Mouse (Mus musculus) embryonic stem cell, embryonic (primary cell): Measurements from ENCODE around the gene E2f6.

Source experiments
- CTCF ChIA-PET, 4 experiments: fragments of 300-600 bp in 2 of 4; fragments of 350-600 bp in 2 of 4; sonication (Branson Sonifier 250); formaldehyde crosslinking; loops; one replicate each; lab custom pipeline; 2022; ENCODE audit warnings: inconsistent platforms in 2 of 4; lab: Charles Lee
- POLR2A ChIA-PET, 4 experiments: fragments of 300-600 bp in 2 of 4; fragments of 350-600 bp in 2 of 4; sonication (Branson Sonifier 250); formaldehyde crosslinking; loops; one replicate each; lab custom pipeline; 2022; ENCODE audit warnings: antibody characterized with exemption in 4 of 4, inconsistent platforms in 1 of 4; lab: Charles Lee

The E2f6 gene

GRCm38 (mm10) chr12:16858081-16858480 is 47.3 kb downstream of the E2f6 start:
- CTCF ChIA-PET = no interaction called here
- POLR2A ChIA-PET = interaction anchor here in 3 of 4 experiments (1.0 to 3.0 kb wide), 4 partner anchors 8 to 15 kb away, joined by 3 to 16 read pairs (median 4); no protein-coding TSS in a partner anchor

- POLR2A ChIA-PET = interaction anchor here in 3 of 4 experiments (0.6 to 3.0 kb wide), 10 partner anchors 9 to 36 kb away, joined by 3 to 16 read pairs (median 4); partner anchors contain the start of gene Rock2 (in 2 of the 3)
- CTCF ChIA-PET = interaction anchor here in 1 of 4 experiments (0.5 kb wide), 1 partner anchor 671 kb away, joined by 3 read pairs; no protein-coding TSS in a partner anchor
Measured at GRCm38 (mm10) chr12:16859781-16860180, 49.0 kb downstream of the E2f6 start.

DNA sequence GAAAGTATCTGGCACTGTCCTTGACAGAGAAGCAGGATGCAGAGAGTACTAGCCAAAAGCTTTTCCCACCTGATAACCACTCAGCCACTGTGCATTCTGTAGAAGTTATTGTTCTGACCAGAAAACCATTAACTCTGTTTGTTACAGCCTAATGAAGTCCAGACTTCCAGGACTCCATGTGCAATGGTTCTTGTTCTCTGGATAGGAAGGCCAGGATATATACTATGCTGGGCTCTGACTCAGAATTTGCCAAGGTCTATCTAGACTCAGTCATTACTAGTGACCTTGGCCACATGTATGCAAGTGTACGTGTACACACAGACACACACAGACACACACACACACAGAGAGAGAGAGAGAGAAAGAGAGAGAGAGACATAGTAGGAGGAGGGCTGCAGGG is 49.8 kb downstream of the E2f6 start:
- ChIA-PET POLR2A (interaction anchor here in 3 of 4 experiments (0.6 to 3.0 kb wide), 8 partner anchors 10 to 60 kb away, joined by 3 to 16 read pairs (median 4); partner anchors contain the start of gene Rock2 (in 1 of the 3)), CTCF (interaction anchor here in 1 of 4 experiments (0.6 kb wide), 1 partner anchor 194 kb away, joined by 4 read pairs; no protein-coding TSS in a partner anchor)

DNA sequence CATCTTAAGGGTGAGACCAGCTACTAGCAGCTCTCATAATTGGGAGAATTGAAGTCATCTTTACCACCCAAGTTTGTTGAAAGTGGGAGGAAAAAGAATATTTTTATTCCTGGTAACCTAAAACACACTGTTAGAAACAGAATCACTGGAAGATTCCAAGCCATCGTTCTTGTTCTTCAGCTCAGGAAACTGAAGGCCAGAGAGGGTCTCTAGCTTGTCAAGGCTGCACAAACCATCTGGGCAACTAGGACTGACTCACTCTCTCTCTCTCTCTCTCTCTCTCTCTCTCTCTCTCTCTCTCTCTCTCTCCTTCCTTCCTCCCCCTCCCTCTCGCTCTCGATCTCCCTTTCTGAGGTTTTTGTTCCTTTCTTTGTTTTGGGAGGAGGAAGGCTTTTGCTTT is 50.2 kb downstream of the E2f6 start:
- CTCF ChIA-PET = interaction anchor here in 1 of 4 experiments (0.6 kb wide), 1 partner anchor 194 kb away, joined by 4 read pairs; no protein-coding TSS in a partner anchor
- POLR2A ChIA-PET = interaction anchor here in 3 of 4 experiments (0.7 to 3.0 kb wide), 9 partner anchors 10 to 59 kb away, joined by 3 to 16 read pairs (median 4); partner anchors contain the start of gene Rock2 (in 1 of the 3)

DNA sequence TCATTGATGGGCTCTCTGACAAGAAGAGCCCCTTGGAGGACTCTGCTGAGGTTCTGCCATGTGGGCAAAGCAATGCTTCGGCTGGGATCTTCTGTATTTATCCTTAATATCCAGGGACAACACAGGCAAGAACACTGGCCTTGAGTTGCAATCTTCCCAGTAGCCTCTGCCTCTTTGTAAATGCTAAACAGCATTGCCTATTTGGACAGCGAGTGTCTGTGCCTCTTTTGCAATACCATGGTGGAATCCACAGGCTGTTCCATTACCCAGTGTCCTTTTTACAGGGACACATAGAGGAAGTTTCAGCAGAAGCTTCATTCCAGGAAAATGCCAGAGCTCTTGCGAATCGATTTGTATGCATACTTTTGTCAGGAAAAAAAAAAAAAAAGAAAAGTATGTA is 53.7 kb downstream of the E2f6 start:
- POLR2A ChIA-PET = interaction anchor here in 1 of 4 experiments (1.5 kb wide), 1 partner anchor 14 kb away, joined by 4 read pairs; no protein-coding TSS in a partner anchor
- CTCF ChIA-PET = no interaction called here

GRCm38 (mm10) chr12:16865871-16866270 is 55.1 kb downstream of the E2f6 start:
- POLR2A ChIA-PET = interaction anchor here in 1 of 4 experiments (1.2 kb wide), 1 partner anchor 32 kb away, joined by 3 read pairs; no protein-coding TSS in a partner anchor
- CTCF ChIA-PET = interaction anchor here in 3 of 4 experiments (0.5 to 0.7 kb wide), 3 partner anchors 177 to 351 kb away, joined by 3 to 6 read pairs (median 4); no protein-coding TSS in a partner anchor

GRCm38 (mm10) chr12:16866460-16866859 is 55.7 kb downstream of the E2f6 start:
- CTCF ChIA-PET = interaction anchor here in 2 of 4 experiments (0.6 to 0.7 kb wide), 2 partner anchors 334 to 350 kb away, joined by 3 to 4 read pairs; no protein-coding TSS in a partner anchor
- POLR2A ChIA-PET = interaction anchor here in 2 of 4 experiments (1.2 to 1.8 kb wide), 4 partner anchors 16 to 31 kb away, joined by 3 to 4 read pairs (median 3); no protein-coding TSS in a partner anchor

DNA sequence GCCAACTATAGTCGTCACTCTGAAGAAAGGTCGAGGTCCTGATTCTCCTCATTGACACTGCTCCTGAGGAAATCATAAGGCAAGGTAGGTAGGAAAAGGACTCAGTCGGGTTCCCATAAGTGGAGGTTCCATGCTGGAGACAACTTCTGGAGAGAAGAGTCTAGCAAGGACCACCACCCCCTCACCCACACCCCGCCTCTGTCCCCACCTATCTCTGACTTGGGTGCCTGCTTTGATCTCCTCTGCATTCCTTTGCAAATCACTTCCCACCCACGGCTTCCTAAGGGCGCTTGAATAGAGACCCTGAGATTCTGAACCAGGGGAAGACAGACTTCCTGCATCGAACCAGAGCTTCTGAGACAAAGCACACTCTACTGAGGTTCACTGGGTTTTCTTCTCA is 56.5 kb downstream of the E2f6 start:
- POLR2A ChIA-PET = interaction anchor here in 2 of 4 experiments (0.7 to 1.8 kb wide), 6 partner anchors 9 to 144 kb away, joined by 3 to 5 read pairs (median 3); no protein-coding TSS in a partner anchor
- CTCF ChIA-PET = interaction anchor here in 2 of 4 experiments (0.7 to 1.1 kb wide), 3 partner anchors 26 to 113 kb away, joined by 3 to 4 read pairs (median 3); no protein-coding TSS in a partner anchor

GRCm38 (mm10) chr12:16868618-16869017 is 57.9 kb downstream of the E2f6 start:
- ChIA-PET POLR2A (interaction anchor here in 3 of 4 experiments (0.7 to 5.8 kb wide), 10 partner anchors 9 to 131 kb away, joined by 3 to 67 read pairs (median 3); partner anchors contain the start of genes Rock2 (in 2 of the 3) and Pqlc3 (in 1 of the 3)), CTCF (interaction anchor here in 2 of 4 experiments (0.6 to 0.7 kb wide), 2 partner anchors 43 to 150 kb away, joined by 3 to 4 read pairs; no protein-coding TSS in a partner anchor)

DNA sequence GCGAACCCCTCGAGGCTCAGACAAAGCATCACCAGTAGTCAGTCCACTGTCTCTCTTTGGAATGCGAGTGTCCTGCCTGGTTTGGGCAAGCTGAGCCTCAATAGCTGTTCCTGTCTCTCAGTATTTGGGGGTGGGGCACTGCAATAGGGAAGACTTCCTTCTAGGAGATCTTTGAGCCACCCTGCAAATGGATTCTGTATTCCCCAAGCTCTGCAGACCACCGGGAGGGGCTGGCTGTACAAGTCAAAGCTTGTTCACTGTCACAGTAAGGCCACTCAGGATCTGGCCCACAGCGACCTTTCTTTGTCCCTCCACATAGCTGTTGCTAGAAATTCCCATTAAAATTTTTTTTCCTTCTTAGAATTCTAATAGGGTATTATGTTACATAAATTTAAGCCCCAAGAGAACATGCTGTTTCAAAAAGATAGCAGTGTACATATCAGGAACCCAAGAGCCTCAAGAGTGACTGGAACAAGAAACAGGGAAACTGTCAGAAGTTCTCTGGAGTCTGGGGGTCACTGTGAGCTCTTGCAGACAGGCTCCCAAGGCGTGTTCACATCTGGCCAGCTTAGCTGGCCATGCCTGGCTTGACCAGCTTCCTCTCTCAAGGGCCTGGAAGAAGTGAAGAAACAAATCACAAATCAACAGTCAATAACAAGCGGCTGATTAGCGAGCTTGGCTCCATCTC is 58.5 kb downstream of the E2f6 start:
- CTCF ChIA-PET = interaction anchor here in 3 of 4 experiments (0.6 to 1.0 kb wide), 3 partner anchors 25 to 149 kb away, joined by 3 to 4 read pairs (median 4); no protein-coding TSS in a partner anchor
- POLR2A ChIA-PET = interaction anchor here in 2 of 4 experiments (0.9 to 5.8 kb wide), 8 partner anchors 11 to 131 kb away, joined by 3 to 67 read pairs (median 3); partner anchors contain the start of genes Pqlc3 (in 1 of the 2) and Rock2 (in 1 of the 2)

- ChIA-PET POLR2A (interaction anchor here in 3 of 4 experiments (0.6 to 5.8 kb wide), 17 partner anchors 10 to 675 kb away, joined by 3 to 67 read pairs (median 4); partner anchors contain the start of genes Rock2 (in 3 of the 3) and Pqlc3 (in 1 of the 3)), CTCF (interaction anchor here in 1 of 4 experiments (1.0 kb wide), 1 partner anchor 24 kb away, joined by 4 read pairs; no protein-coding TSS in a partner anchor)
Measured at GRCm38 (mm10) chr12:16869870-16870404, 59.2 kb downstream of the E2f6 start.

DNA sequence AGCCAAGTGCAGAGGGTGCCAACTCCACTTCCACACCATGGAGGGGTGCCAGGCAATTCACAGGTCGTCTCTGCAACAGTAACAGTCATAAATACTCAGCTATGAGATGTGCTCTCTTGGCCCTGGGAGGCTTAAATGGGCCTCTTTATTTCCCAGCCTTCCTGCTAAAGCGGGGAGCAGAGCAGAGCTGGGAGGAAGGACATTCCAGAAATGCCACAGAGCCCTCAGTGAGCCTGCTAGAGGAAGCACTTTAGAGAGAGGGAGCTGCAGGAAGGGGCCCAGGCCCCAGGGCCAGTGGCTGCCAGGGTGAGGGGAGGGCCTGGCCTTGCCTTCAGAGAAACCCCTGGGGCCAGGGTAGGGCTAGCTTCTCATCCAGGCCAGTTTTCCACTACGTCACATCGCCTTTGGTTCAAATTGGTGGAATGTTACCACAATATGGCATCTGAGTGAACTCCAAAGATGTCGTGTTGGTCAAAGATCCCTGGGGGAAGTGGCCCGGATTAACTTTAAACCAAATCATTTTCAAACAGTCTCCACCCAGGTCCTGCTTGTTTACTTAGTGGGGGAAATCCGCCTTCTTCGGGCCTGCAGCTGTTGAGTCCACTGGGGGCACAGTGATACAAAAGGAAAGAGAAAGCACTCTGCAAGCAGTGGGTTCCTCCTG is 59.8 kb downstream of the E2f6 start:
- POLR2A ChIA-PET = interaction anchor here in 3 of 4 experiments (0.6 to 5.8 kb wide), 18 partner anchors 8 to 675 kb away, joined by 3 to 67 read pairs (median 4); partner anchors contain the start of gene Rock2 (in 3 of the 3)
- CTCF ChIA-PET = interaction anchor here in 3 of 4 experiments (0.7 to 1.0 kb wide), 3 partner anchors 24 to 151 kb away, joined by 3 to 4 read pairs (median 4); partner anchors contain the start of gene 2410004P03Rik (in 1 of the 3)

DNA sequence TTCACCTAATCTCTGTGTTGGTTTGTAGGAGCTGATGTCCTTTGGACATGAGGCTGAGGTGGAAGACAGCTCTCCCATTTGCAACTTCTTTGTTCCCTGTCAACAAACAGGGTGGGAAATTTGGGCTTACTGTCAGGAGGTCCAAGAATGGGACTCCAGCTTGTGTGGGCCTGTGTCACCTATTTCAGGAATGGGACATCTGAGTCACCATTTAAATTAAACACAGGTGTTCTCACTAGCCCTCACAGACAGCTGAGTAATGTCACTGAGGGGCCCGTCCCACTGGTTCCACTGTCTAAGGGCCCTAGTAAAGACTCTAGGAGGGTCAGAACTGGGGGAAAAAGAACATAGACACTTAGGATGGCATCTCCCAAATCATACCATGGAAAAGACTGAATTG is 61.2 kb downstream of the E2f6 start:
- ChIA-PET CTCF (interaction anchor here in 1 of 4 experiments (0.7 kb wide), 1 partner anchor 118 kb away, joined by 7 read pairs; no protein-coding TSS in a partner anchor), POLR2A (interaction anchor here in 3 of 4 experiments (0.6 to 5.8 kb wide), 12 partner anchors 10 to 329 kb away, joined by 3 to 67 read pairs (median 4); partner anchors contain the start of gene Rock2 (in 2 of the 3))

DNA sequence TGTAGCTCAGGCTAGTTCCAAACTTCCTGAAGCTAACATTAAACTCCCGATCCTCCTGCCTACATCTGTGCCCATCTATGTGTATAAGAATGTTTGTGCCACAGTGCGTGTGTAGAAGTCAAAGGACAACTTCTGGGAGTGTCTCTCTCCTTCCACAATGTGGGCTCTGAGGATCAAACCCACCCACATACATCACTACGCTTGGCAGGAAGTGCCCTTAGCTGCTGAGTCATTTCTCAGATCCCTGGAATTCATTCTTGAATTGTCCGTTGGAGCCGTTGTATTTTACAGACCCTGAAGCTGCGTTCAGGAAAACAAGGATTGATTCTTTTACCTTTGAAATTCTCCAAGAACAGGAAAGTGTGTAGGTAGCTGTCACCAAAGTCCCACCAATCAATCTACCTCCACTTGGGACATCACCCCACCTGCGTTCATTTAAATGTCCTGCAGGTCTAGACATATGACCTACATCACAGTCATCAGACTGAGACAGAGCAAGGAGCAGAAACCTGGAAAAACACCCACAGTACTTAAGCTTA is 62.2 kb downstream of the E2f6 start:
- CTCF ChIA-PET = no interaction called here
- POLR2A ChIA-PET = interaction anchor here in 3 of 4 experiments (0.7 to 5.8 kb wide), 6 partner anchors 9 to 328 kb away, joined by 3 to 67 read pairs (median 14); partner anchors contain the start of gene Rock2 (in 2 of the 3)

GRCm38 (mm10) chr12:16873549-16873948 is 62.8 kb downstream of the E2f6 start:
- CTCF ChIA-PET = no interaction called here
- POLR2A ChIA-PET = interaction anchor here in 2 of 4 experiments (2.2 to 5.8 kb wide), 4 partner anchors 9 to 22 kb away, joined by 10 to 67 read pairs (median 22); partner anchors contain the start of gene Rock2 (in 2 of the 2)

- ChIA-PET POLR2A (interaction anchor here in 1 of 4 experiments (2.2 kb wide), 1 partner anchor 8 kb away, joined by 10 read pairs; no protein-coding TSS in a partner anchor), CTCF (no interaction called here)
Measured at GRCm38 (mm10) chr12:16874086-16874485, 63.3 kb downstream of the E2f6 start.
